Mouse (Mus musculus) heart, adult 2 months (tissue): Measurements from ENCODE around the gene Zscan22. TPM values are rescaled to one million over a fixed set of nuclear protein-coding genes. Genes with fewer than 3 reads are reported as not detected.
"Not testable (repeated sequence)": the region's sequence is repeated elsewhere in the genome, so short reads cannot be mapped to it uniquely, and the experiment has no call there.

Experiments used
- DNase-seq, 2 experiments: peaks; one replicate each; pipeline ENCODE4 v3.0.0; 2021
- H3K27ac ChIP-seq: fragments of 200-600 bp; 2 replicates; pipeline ENCODE4 v1.8.1; 2022
- H3K27me3 ChIP-seq: fragments of 200-500 bp; 2 replicates; pipeline ENCODE4 v1.6.1; 2012; ENCODE audit warnings: mild to moderate bottlenecking, low read length, inconsistent platforms, mixed read lengths; ENCODE audit not compliant: control insufficient read depth, insufficient read depth
- H3K36me3 ChIP-seq: fragments of 200-500 bp; 2 replicates; pipeline ENCODE4 v1.6.1; 2012; ENCODE audit warnings: low read length, inconsistent platforms; ENCODE audit not compliant: control insufficient read depth, insufficient read depth
- H3K4me1 ChIP-seq: fragments of 200-500 bp; 2 replicates; pipeline ENCODE4 v1.6.1; 2011; ENCODE audit warnings: low read length; ENCODE audit not compliant: control insufficient read depth, insufficient read depth
- H3K4me3 ChIP-seq: fragments of 200-600 bp; 2 replicates; pipeline ENCODE4 v1.8.1; 2022
- H3K79me2 ChIP-seq: fragments of 200-500 bp; replicated peaks from 2 replicates; pipeline ENCODE4 v1.6.1; 2012; ENCODE audit warnings: mild to moderate bottlenecking, inconsistent platforms, low read length, moderate library complexity, mixed read lengths; ENCODE audit not compliant: control insufficient read depth, insufficient read depth
- H3K9ac ChIP-seq: fragments of 200-500 bp; 2 replicates; pipeline ENCODE4 v1.6.1; 2012; ENCODE audit warnings: low read depth, mild to moderate bottlenecking, control low read depth, inconsistent platforms, low read length, mixed read lengths
- CTCF ChIP-seq: fragments of 200-600 bp; IDR thresholded peaks from 2 replicates; pipeline ENCODE4 v1.8.1; 2022; ENCODE audit warnings: antibody characterized with exemption, mild to moderate bottlenecking, moderate library complexity
- EP300 ChIP-seq: fragments of 200-500 bp; IDR thresholded peaks from 2 replicates; pipeline ENCODE4 v1.6.1; 2011; ENCODE audit warnings: low read depth, low read length, control low read depth; ENCODE audit not compliant: insufficient read depth
- POLR2A ChIP-seq: fragments of 200-500 bp; IDR thresholded peaks from 2 replicates; pipeline ENCODE4 v1.6.1; 2011; ENCODE audit warnings: mild to moderate bottlenecking, low read depth, low read length, control low read depth; ENCODE audit not compliant: insufficient read depth
- WGBS: fragments of 180-500 bp; shearing (Covaris S2); methylation state at CpG from one replicate; pipeline ENCODE4 v1.1.7; 2018; 5-methylcytosine and 5-hydroxymethylcytosine counted together
- intact Hi-C: fragments of 180-260 bp; cut with DNase I; formaldehyde crosslinking; loops from one replicate; pipeline ENCODE4 v1.15.1; 2025
- long read RNA-seq: library from polyadenylated mRNA; stranded (forward); transcript quantifications from one replicate; pipeline ENCODE4 v2.0.0, GENCODE M21; 2021
- polyA plus RNA-seq: library from polyadenylated mRNA; depleted of rRNA; stranded (reverse); fragments of >200 nt; gene quantifications from 2 replicates; pipeline ENCODE4 v1.2.3, GENCODE M21; 2012; rRNA removed
- total RNA-seq, 2 experiments: library from RNA; stranded (reverse); gene quantifications; 2 replicates each; pipeline ENCODE4 v1.2.3; 2021

The Zscan22 gene
- total RNA-seq (1 to 10 TPM; 5.7 TPM), polyA plus RNA-seq (6.0 and 9.2 TPM in 2 replicates)
- long read RNA-seq, partial matches to known transcripts = 0 of 5 reads
- long read RNA-seq, other reads (novel, unspliced or antisense) = 0 of 5 reads

GRCm38 (mm10) chr7:12897655-12898410 lies at the start of gene Zscan22:
TSS of gene Zscan22 (plus strand) at chr7:12897815.
- Histone ChIP-seq H3K9ac (peak within 1 kb of the TSS; percentile 82), H3K4me1 (peaks cover 4% of the 10 kb centered on the region), H3K4me3 (peak within 1 kb of the TSS; percentile 92), H3K36me3 (no peaks in the 10 kb centered on the region), H3K27ac (peak within 1 kb of the TSS; percentile 71), H3K27me3 (no peaks in the 10 kb centered on the region), H3K79me2 (0 out of 2 replicates have a peak, but pooled peaks cover 3% of the 10 kb centered on the region)
- WGBS = 4% methylated on average over 36 of the region's 36 CpGs
- intact Hi-C loops = loop anchor here (1.0 to 5.0 kb wide), 2 partner anchors 17 to 61 kb away; partner anchors contain the start of gene Zfp128
- peak; percentile 81 for TF ChIP-seq POLR2A
- peak; percentile 28 for TF ChIP-seq CTCF
- peak; percentile 77 for TF ChIP-seq EP300
- DNase-seq = peak; percentile 91 to 94

- no peak for DNase-seq
- intact Hi-C loops = no loop called here
- H3K4me3 ChIP-seq = no peak overlapping the region
Measured at GRCm38 (mm10) chr7:12874301-12874700, 23.3 kb upstream of the Zscan22 start.

GRCm38 (mm10) chr7:12880036-12880435 lies 17.6 kb upstream of the Zscan22 start:
- intact Hi-C loops = loop anchor here (2.0 to 5.0 kb wide), 4 partner anchors 45 to 403 kb away; partner anchors contain the start of genes Lig1, Mzf1, Zfp110 and Zfp606
- Histone ChIP-seq H3K79me2 (no peaks in the 10 kb centered on the region; the same call in 1 of the 2 replicates), H3K27ac (no peak overlapping the region), H3K4me3 (no peak overlapping the region), H3K9ac (no peak overlapping the region), H3K36me3 (0 out of 2 replicates have a peak, but pooled peaks cover 1% of the 10 kb centered on the region), H3K4me1 (peaks cover 2% of the 10 kb centered on the region; the same call in 1 of the 2 replicates), H3K27me3 (no peaks in the 10 kb centered on the region)
- TF ChIP-seq EP300 = no peak
- TF ChIP-seq CTCF = no peak
- no peak for TF ChIP-seq POLR2A
- no peak for DNase-seq

More at GRCm38 (mm10) chr7:12874301-12874700, 23.3 kb upstream of the Zscan22 start:
- no peak overlapping the region for H3K9ac ChIP-seq
- H3K79me2 ChIP-seq = no peaks in the 10 kb centered on the region
- no peaks in the 10 kb centered on the region for H3K36me3 ChIP-seq
- WGBS = 11% methylated on average over 3 of the region's 3 CpGs
- H3K4me1 ChIP-seq = no peaks in the 10 kb centered on the region
- no peak for TF ChIP-seq EP300
- peak; percentile 73 for TF ChIP-seq CTCF
- no peak overlapping the region for H3K27ac ChIP-seq
- H3K27me3 ChIP-seq = no peaks in the 10 kb centered on the region

GRCm38 (mm10) chr7:12880497-12880896 lies 17.1 kb upstream of the Zscan22 start:
- H3K9ac ChIP-seq, H3K27me3 ChIP-seq, H3K36me3 ChIP-seq, H3K79me2 ChIP-seq, H3K4me1 ChIP-seq, DNase-seq: not testable (repeated sequence)
- 44% methylated on average over 8 of the region's 8 CpGs for WGBS
- Histone ChIP-seq H3K27ac (peak overlapping the region; percentile 18; the same call in 1 of the 2 replicates), H3K4me3 (peak overlapping the region; percentile 79)
- intact Hi-C loops = loop anchor here (2.0 to 5.0 kb wide), 4 partner anchors 46 to 403 kb away; partner anchors contain the start of genes Lig1, Mzf1, Zfp110 and Zfp606

GRCm38 (mm10) chr7:12880911-12881660 lies 16.5 kb upstream of the Zscan22 start, which contains the start of gene Zfp128:
TSS of gene Zfp128 (plus strand) at chr7:12881177.
- intact Hi-C loops = loop anchor here (1.0 to 5.0 kb wide), 5 partner anchors 16 to 404 kb away; partner anchors contain the start of genes Lig1, Mzf1, Zfp110 and Zfp606
- H3K27ac ChIP-seq = peak within 1 kb of the TSS; percentile 87
- DNase-seq = peak; percentile 93 to 95
- peak within 1 kb of the TSS; percentile 73 for H3K9ac ChIP-seq
- peaks cover 2% of the 10 kb centered on the region; the same call in 1 of the 2 replicates for H3K4me1 ChIP-seq
- TF ChIP-seq EP300 (no peak), POLR2A (peak; percentile 75), CTCF (peak; percentile 50)
- peak within 1 kb of the TSS; percentile 79 for H3K4me3 ChIP-seq
- under 1% methylated on average over 35 of the region's 35 CpGs for WGBS
- H3K79me2 ChIP-seq = no peaks in the 10 kb centered on the region; the same call in 1 of the 2 replicates
- no peaks in the 10 kb centered on the region for H3K27me3 ChIP-seq
- 0 out of 2 replicates have a peak, but pooled peaks cover 1% of the 10 kb centered on the region for H3K36me3 ChIP-seq
